Mouse (Mus musculus): ENCODE measurements around the gene Mt4. TPM values are rescaled to one million over a fixed set of nuclear protein-coding genes. Genes with fewer than 3 reads are reported as not detected.
"Not testable (repeated sequence)": the region's sequence is repeated elsewhere in the genome, so short reads cannot be mapped to it uniquely, and the experiment has no call there.

Gene Mt4
- polyA plus RNA-seq, 1 experiment from 2014 or later = not detected

- no peak for DNase-seq (ENCODE audit: low spot score)
Observed at GRCm38 (mm10) chr8:94140266-94140795, 3.3 kb downstream of the Mt4 start.

GRCm38 (mm10) chr8:94148236-94148635 is 11.2 kb downstream of the Mt4 start:
- 54% methylated on average over 5 of the region's 5 CpGs for WGBS
- Histone ChIP-seq H3K4me1 (peaks cover 12% of the 10 kb centered on the region), H3K9me3 (no peaks in the 10 kb centered on the region), H3K27me3 (replicated peaks; ENCODE audit: low read depth, poor library complexity, severe bottlenecking) (peaks cover 28% of the 10 kb centered on the region), H3K36me3 (replicated peaks) (no peaks in the 10 kb centered on the region), H3K27ac (replicated peaks) (no peak overlapping the region), H3K4me3 (no peak overlapping the region)
- no peak for DNase-seq (ENCODE audit: low spot score)

More at GRCm38 (mm10) chr8:94140266-94140795, 3.3 kb downstream of the Mt4 start:
- Histone ChIP-seq H3K4me1 (peaks cover 10% of the 10 kb centered on the region), H3K27ac (replicated peaks) (no peak overlapping the region), H3K9me3 (no peaks in the 10 kb centered on the region), H3K4me3 (no peak overlapping the region), H3K27me3 (replicated peaks; ENCODE audit: low read depth, poor library complexity, severe bottlenecking) (no peaks in the 10 kb centered on the region), H3K36me3 (replicated peaks) (no peaks in the 10 kb centered on the region)
- 77% methylated on average over 4 of the region's 4 CpGs for WGBS

- Histone ChIP-seq H3K4me1 (peaks cover 28% of the 10 kb centered on the region), H3K27ac (replicated peaks) (no peak overlapping the region), H3K9me3 (no peaks in the 10 kb centered on the region), H3K36me3 (replicated peaks) (no peaks in the 10 kb centered on the region), H3K4me3 (no peak overlapping the region), H3K27me3 (replicated peaks; ENCODE audit: low read depth, poor library complexity, severe bottlenecking) (peaks cover 48% of the 10 kb centered on the region)
- WGBS = 81% methylated on average over 5 of the region's 5 CpGs
- DNase-seq (ENCODE audit: low spot score) = no peak
Observed at GRCm38 (mm10) chr8:94150925-94151324, 13.9 kb downstream of the Mt4 start.

DNA sequence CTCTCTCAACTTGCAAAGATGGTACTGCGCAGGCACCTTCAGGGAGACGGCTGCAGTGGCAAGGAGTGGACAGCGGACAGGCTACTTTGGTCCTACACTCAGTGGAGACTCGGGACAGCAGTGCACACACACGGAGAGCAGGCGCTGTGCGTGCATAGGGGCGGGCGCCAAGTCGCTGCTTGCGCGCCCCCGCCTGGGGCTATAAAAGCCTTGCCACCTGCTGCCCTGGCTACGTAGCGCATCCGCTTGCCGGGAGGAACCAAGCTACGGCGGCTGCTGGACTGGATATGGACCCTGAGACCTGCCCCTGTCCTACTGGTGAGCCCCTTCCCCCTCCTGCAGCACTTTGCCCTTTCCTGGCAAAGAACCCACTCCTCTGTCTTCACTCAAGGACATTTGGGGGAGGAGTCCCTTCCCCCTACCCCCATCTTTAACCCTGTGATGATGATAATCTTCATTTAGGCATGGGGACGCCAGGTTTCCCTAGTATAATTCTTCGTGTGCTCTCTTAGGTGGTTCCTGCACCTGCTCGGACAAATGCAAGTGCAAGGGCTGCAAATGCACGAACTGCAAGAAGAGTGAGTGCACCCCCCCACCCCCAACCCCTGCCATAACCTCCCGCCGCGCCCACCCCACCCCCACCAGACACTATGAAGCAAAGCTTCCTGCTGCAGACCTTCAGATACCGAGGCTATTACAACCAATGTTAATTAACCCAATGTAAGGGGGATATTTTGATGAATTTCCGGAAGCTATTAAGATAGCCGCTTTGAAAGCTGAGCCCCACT is 15.7 kb downstream of the Mt4 start, which contains the start of gene Mt3:
Gene Mt3, plus strand, starts transcription at position 95 of the 788 bp plus-strand sequence.
- WGBS = 2% methylated on average over 29 of the region's 29 CpGs
- no peaks in the 10 kb centered on the region for H3K9me3 ChIP-seq
- H3K4me3 ChIP-seq = peak within 1 kb of the TSS; percentile 54
- H3K4me1 ChIP-seq = peaks cover 28% of the 10 kb centered on the region
- H3K27ac ChIP-seq (replicated peaks) = peak within 1 kb of the TSS; percentile 59; the same call in 1 of the 2 replicates
- H3K27me3 ChIP-seq (replicated peaks; ENCODE audit: low read depth, poor library complexity, severe bottlenecking) = peaks cover 49% of the 10 kb centered on the region
- DNase-seq (ENCODE audit: low spot score) = peak; percentile 70
- no peaks in the 10 kb centered on the region for H3K36me3 ChIP-seq (replicated peaks)

GRCm38 (mm10) chr8:94153451-94153850 is 16.5 kb downstream of the Mt4 start:
- no peak overlapping the region for H3K27ac ChIP-seq (replicated peaks)
- H3K4me3 ChIP-seq = peak overlapping the region; percentile 54
- H3K9me3 ChIP-seq = no peaks in the 10 kb centered on the region
- H3K36me3 ChIP-seq (replicated peaks) = no peaks in the 10 kb centered on the region
- H3K4me1 ChIP-seq = peaks cover 28% of the 10 kb centered on the region
- peaks cover 49% of the 10 kb centered on the region for H3K27me3 ChIP-seq (replicated peaks; ENCODE audit: low read depth, poor library complexity, severe bottlenecking)
- DNase-seq (ENCODE audit: low spot score) = no peak
- 24% methylated on average over 7 of the region's 7 CpGs for WGBS

GRCm38 (mm10) chr8:94154537-94154936 is 17.5 kb downstream of the Mt4 start:
- no peak for DNase-seq (ENCODE audit: low spot score)
- H3K36me3 ChIP-seq (replicated peaks) = no peaks in the 10 kb centered on the region
- H3K4me3 ChIP-seq = no peak overlapping the region
- WGBS = 54% methylated on average over 6 of the region's 6 CpGs
- H3K27ac ChIP-seq (replicated peaks) = no peak overlapping the region
- H3K4me1 ChIP-seq = peaks cover 28% of the 10 kb centered on the region
- H3K9me3 ChIP-seq = no peaks in the 10 kb centered on the region
- H3K27me3 ChIP-seq (replicated peaks; ENCODE audit: low read depth, poor library complexity, severe bottlenecking) = peaks cover 49% of the 10 kb centered on the region

- peaks cover 28% of the 10 kb centered on the region for H3K4me1 ChIP-seq
- H3K9me3 ChIP-seq = no peaks in the 10 kb centered on the region
- H3K36me3 ChIP-seq (replicated peaks) = no peaks in the 10 kb centered on the region
- H3K27me3 ChIP-seq (replicated peaks; ENCODE audit: low read depth, poor library complexity, severe bottlenecking) = peaks cover 42% of the 10 kb centered on the region
- 81% methylated on average over 4 of the region's 4 CpGs for WGBS
- DNase-seq (ENCODE audit: low spot score) = no peak
- H3K27ac ChIP-seq (replicated peaks) = no peak overlapping the region
- no peak overlapping the region for H3K4me3 ChIP-seq
Observed at GRCm38 (mm10) chr8:94156092-94156491, 19.1 kb downstream of the Mt4 start.

DNA sequence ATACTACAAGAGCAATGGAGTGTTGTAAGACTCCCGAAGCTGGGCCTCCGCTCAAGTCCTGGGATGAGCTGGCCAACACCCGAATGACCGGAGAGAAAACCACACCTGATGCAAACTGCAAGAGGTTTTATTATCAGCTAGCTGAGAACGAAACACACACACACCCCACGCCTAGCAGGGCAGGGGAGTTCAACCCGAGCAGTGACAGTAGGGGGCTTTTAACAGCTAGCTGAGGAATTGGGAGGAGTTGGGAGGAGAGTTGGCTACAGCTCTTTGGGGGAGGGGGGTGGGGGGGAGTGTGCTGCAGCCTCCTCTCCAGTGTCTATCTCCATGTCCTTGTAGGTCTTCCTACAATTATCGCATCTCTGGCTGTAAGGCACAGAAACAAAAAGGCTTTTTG is 28.8 kb downstream of the Mt4 start:
- not testable (repeated sequence) for DNase-seq (ENCODE audit: low spot score); H3K4me3 ChIP-seq; H3K27ac ChIP-seq (replicated peaks); H3K4me1 ChIP-seq; H3K36me3 ChIP-seq (replicated peaks); H3K9me3 ChIP-seq
- 75% methylated on average over 8 of the region's 8 CpGs for WGBS
- H3K27me3 ChIP-seq (replicated peaks; ENCODE audit: low read depth, poor library complexity, severe bottlenecking) = peaks cover 32% of the 10 kb centered on the region

- peak; percentile 89 for DNase-seq (ENCODE audit: low spot score)
Observed at GRCm38 (mm10) chr8:94167244-94167643, 30.2 kb downstream of the Mt4 start.

DNA sequence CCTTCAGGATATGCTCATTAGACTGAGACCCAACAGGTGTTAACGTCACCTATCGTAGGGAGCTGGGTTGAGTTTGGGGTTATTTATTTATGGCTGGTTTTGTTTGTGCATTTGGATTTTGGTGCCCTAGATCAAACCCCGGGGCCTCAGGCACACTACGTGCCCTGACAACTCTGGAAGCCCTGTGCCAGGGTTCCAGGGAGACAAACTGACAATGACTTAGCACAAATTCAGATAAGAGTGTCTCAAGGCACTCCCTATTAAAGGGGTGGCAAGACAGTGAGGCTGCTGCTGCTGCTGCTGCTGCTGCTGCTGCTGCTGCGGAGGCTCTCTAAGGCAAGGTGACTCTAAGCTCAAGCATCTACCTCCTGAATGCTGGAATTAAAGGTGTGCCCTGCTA is 32.5 kb downstream of the Mt4 start:
- no peaks in the 10 kb centered on the region for H3K9me3 ChIP-seq
- no peak overlapping the region for H3K27ac ChIP-seq (replicated peaks)
- peaks cover 70% of the 10 kb centered on the region for H3K27me3 ChIP-seq (replicated peaks; ENCODE audit: low read depth, poor library complexity, severe bottlenecking)
- WGBS = 85% methylated on average over 5 of the region's 5 CpGs
- no peak for DNase-seq (ENCODE audit: low spot score)
- no peaks in the 10 kb centered on the region for H3K36me3 ChIP-seq (replicated peaks)
- no peak overlapping the region for H3K4me3 ChIP-seq
- H3K4me1 ChIP-seq = peaks cover 35% of the 10 kb centered on the region

More at GRCm38 (mm10) chr8:94167244-94167643, 30.2 kb downstream of the Mt4 start:
- H3K4me3 ChIP-seq = no peak overlapping the region
- WGBS = 3% methylated on average over 6 of the region's 6 CpGs
- H3K9me3 ChIP-seq = no peaks in the 10 kb centered on the region
- H3K27ac ChIP-seq (replicated peaks) = no peak overlapping the region
- peaks cover 14% of the 10 kb centered on the region for H3K4me1 ChIP-seq
- H3K36me3 ChIP-seq (replicated peaks) = no peaks in the 10 kb centered on the region
- H3K27me3 ChIP-seq (replicated peaks; ENCODE audit: low read depth, poor library complexity, severe bottlenecking) = peaks cover 47% of the 10 kb centered on the region

- H3K27ac ChIP-seq (replicated peaks) = 0 out of 2 replicates have a peak overlapping the region, but pooled peaks have one; percentile 59
- WGBS = 43% methylated on average over 10 of the region's 10 CpGs
- DNase-seq (ENCODE audit: low spot score) = no peak
- no peaks in the 10 kb centered on the region for H3K9me3 ChIP-seq
- H3K27me3 ChIP-seq (replicated peaks; ENCODE audit: low read depth, poor library complexity, severe bottlenecking) = peaks cover 87% of the 10 kb centered on the region
- H3K4me1 ChIP-seq = peaks cover 41% of the 10 kb centered on the region
- H3K4me3 ChIP-seq = peak overlapping the region; percentile 60; the same call in 1 of the 2 replicates
- H3K36me3 ChIP-seq (replicated peaks) = no peaks in the 10 kb centered on the region
Observed at GRCm38 (mm10) chr8:94171321-94171755, 34.3 kb downstream of the Mt4 start.

- peak; percentile 73 for DNase-seq (ENCODE audit: low spot score)
- H3K27me3 ChIP-seq (replicated peaks; ENCODE audit: low read depth, poor library complexity, severe bottlenecking) = peaks cover 93% of the 10 kb centered on the region
- peak within 1 kb of the TSS; percentile 59 for H3K27ac ChIP-seq (replicated peaks)
Observed at GRCm38 (mm10) chr8:94172075-94172808, 35.2 kb downstream of the Mt4 start, which contains the start of gene Mt2. Gene Mt2 (plus strand): TSS chr8:94172664.

More at GRCm38 (mm10) chr8:94172075-94172808, 35.2 kb downstream of the Mt4 start, which contains the start of gene Mt2:
- Histone ChIP-seq H3K9me3 (no peaks in the 10 kb centered on the region), H3K36me3 (replicated peaks) (no peaks in the 10 kb centered on the region), H3K4me1 (peaks cover 38% of the 10 kb centered on the region), H3K4me3 (peak within 1 kb of the TSS; percentile 60)
- WGBS = under 1% methylated on average over 56 of the region's 56 CpGs

Data from embryonic facial prominence, embryonic 10.5 days (tissue).